22 mouse cellular contexts compared by ENCODE assay signal in the genomic region with DNA sequence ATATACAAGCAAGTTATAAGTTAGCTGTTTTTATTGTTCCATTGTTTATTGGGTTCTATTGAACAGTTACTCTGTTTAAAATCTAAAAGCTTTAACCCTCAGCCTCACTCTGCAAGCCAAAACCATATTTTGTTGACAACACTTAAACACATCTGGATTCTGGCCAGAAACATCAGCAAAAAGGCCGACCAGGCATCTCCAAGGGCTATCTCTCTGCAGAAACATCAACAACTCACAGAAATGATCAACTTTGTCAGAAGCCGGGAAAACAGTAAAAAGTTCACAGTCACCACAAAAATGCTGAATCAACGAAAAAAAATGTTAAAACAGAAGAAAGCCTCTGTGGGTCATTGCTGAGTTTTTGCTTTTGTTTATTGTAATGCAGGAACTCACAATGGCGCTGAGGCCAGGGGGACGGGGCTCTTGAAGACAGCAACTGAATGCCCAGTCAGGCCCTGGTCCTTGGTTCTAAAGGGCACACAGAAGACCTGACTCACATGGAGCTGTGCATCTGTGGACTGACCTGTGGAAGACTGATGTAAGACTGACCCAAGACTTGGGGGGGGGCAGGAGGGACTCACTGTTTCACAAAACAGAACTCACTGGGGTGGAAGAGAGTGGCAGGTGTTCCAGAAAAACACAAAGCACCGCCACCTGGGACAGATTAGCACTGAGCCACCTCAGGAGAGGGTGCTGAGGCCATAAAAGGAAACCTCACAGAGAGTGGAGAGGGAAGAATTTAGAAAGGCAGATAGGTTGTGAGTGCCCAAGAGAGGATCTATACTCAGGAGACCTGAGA.
DNase-seq lines count a peak whose midpoint lies in the region; ATAC-seq and TF ChIP-seq lines count a peak whose summit lies in the region.
"Had no signal": no experiment of that assay in that cellular context is flagged by ENCODE, and none has a peak within 500 bp of the region (broad histone marks: within the 10 kb centered on the region; RNA-seq: fewer than 3 reads in every experiment).

No protein-coding gene starts in this region.

- ATAC-seq in hindbrain, embryonic 13.5 days (ENCODE audit: low FRiP score), result no peak
- ATAC-seq in hindbrain, embryonic 12.5 days (ENCODE audit: low FRiP score), result no peak
- 0 out of 2 replicates have a peak, but pooled peaks have one; percentile 27 for ATAC-seq in midbrain, embryonic 11.5 days (ENCODE audit: low FRiP score)
- no peak for ATAC-seq in midbrain, postnatal 0 days (ENCODE audit: low FRiP score)
- peak; percentile 83 for ATAC-seq in embryonic facial prominence, embryonic 14.5 days (ENCODE audit: low read depth)
- ATAC-seq: CD4-positive, CD25-positive, alpha-beta regulatory T cell, adult 4 months; forebrain, embryonic 14.5 days; inflammation-experienced regulatory T-cells, adult 6 months; liver, embryonic 12.5 days had no signal

- no peak for TF ChIP-seq CTCF in midbrain, postnatal 0 days (IDR thresholded peaks at IDR 0.05)

- H3K9ac ChIP-seq in hindbrain, embryonic 13.5 days, result no peak overlapping the region
- no peak overlapping the region for H3K9ac ChIP-seq in hindbrain, embryonic 12.5 days
- H3K9ac ChIP-seq in midbrain, embryonic 11.5 days (ENCODE audit: low read length), result no peak overlapping the region
- H3K9ac ChIP-seq in midbrain, postnatal 0 days (replicated peaks; ENCODE audit: low read length, poor library complexity, severe bottlenecking), result no peak overlapping the region
- H3K9ac ChIP-seq in embryonic facial prominence, embryonic 14.5 days (ENCODE audit: low read depth, low read length), result no peak overlapping the region
- H3K9ac ChIP-seq: liver, embryonic 12.5 days had no signal

- H3K4me2 ChIP-seq in hindbrain, embryonic 13.5 days, result no peak overlapping the region
- H3K4me2 ChIP-seq in hindbrain, embryonic 12.5 days (replicated peaks), result no peak overlapping the region
- no peak overlapping the region for H3K4me2 ChIP-seq in midbrain, embryonic 11.5 days
- H3K4me2 ChIP-seq in midbrain, postnatal 0 days (ENCODE audit: low read depth, low read length, poor library complexity, severe bottlenecking), result no peak overlapping the region
- no peak overlapping the region for H3K4me2 ChIP-seq in embryonic facial prominence, embryonic 14.5 days (ENCODE audit: low read depth, low read length)
- H3K4me2 ChIP-seq: liver, embryonic 12.5 days had no signal

- H3K4me3 ChIP-seq in hindbrain, embryonic 13.5 days, result no peak overlapping the region
- H3K4me3 ChIP-seq in hindbrain, embryonic 12.5 days, result no peak overlapping the region
- H3K4me3 ChIP-seq in midbrain, embryonic 11.5 days (ENCODE audit: low read depth, low read length), result no peak overlapping the region
- H3K4me3 ChIP-seq in midbrain, postnatal 0 days (ENCODE audit: low read depth, low read length), result no peak overlapping the region
- H3K4me3 ChIP-seq in embryonic facial prominence, embryonic 14.5 days (ENCODE audit: low read depth, low read length), result no peak overlapping the region
- H3K4me3 ChIP-seq: liver, embryonic 12.5 days had no signal

- peak; percentile 18 for DNase-seq in embryo, embryonic 10 days (ENCODE audit: low spot score)
- DNase-seq in embryo, embryonic 10.5 days (ENCODE audit: low spot score), result no peak
- no peak for DNase-seq in midbrain, embryonic 11.5 days (ENCODE audit: low spot score, missing footprints)
- DNase-seq in midbrain, postnatal 0 days (ENCODE audit: low spot score), result no peak
- peak; percentile 51 for DNase-seq in embryonic facial prominence, embryonic 14.5 days (ENCODE audit: low spot score)
- DNase-seq in layer of hippocampus, adult 8-10 months (ENCODE audit: low spot score in 2 of 2), result no peak
- DNase-seq: adrenal gland, postnatal 25 days; cerebellum, adult 11 months; cerebellum, postnatal 10 days; embryo, embryonic 11 days; gastrocnemius, postnatal 14 days; heart, postnatal 36 days; kidney, adult 2 months; kidney, postnatal 25 days; lung, adult 2 months had no signal

- H3K9me3 ChIP-seq in hindbrain, embryonic 13.5 days, result no peaks in the 10 kb centered on the region
- H3K9me3 ChIP-seq in hindbrain, embryonic 12.5 days (replicated peaks), result no peaks in the 10 kb centered on the region
- H3K9me3 ChIP-seq in midbrain, embryonic 11.5 days (ENCODE audit: control insufficient read depth, low read length), result no peaks in the 10 kb centered on the region
- no peaks in the 10 kb centered on the region for H3K9me3 ChIP-seq in midbrain, postnatal 0 days (ENCODE audit: low read length)
- no peaks in the 10 kb centered on the region for H3K9me3 ChIP-seq in embryonic facial prominence, embryonic 14.5 days (ENCODE audit: control insufficient read depth, low read length)
- H3K9me3 ChIP-seq: liver, embryonic 12.5 days had no signal

- 0 out of 2 replicates have a peak overlapping the region, but pooled peaks have one; percentile 30 for H3K27ac ChIP-seq in hindbrain, embryonic 13.5 days
- no peak overlapping the region for H3K27ac ChIP-seq in hindbrain, embryonic 12.5 days
- H3K27ac ChIP-seq in midbrain, embryonic 11.5 days (ENCODE audit: low read depth, low read length), result no peak overlapping the region
- H3K27ac ChIP-seq in midbrain, postnatal 0 days (ENCODE audit: low read depth, low read length), result no peak overlapping the region
- no peak overlapping the region; the same call in 1 of the 2 replicates for H3K27ac ChIP-seq in embryonic facial prominence, embryonic 14.5 days (replicated peaks; ENCODE audit: low read depth, low read length)
- H3K27ac ChIP-seq: liver, embryonic 12.5 days had no signal

- no peaks in the 10 kb centered on the region for H3K27me3 ChIP-seq in hindbrain, embryonic 13.5 days
- no peaks in the 10 kb centered on the region for H3K27me3 ChIP-seq in hindbrain, embryonic 12.5 days
- H3K27me3 ChIP-seq in midbrain, embryonic 11.5 days (ENCODE audit: control insufficient read depth, insufficient read depth, low read length), result no peaks in the 10 kb centered on the region
- H3K27me3 ChIP-seq in midbrain, postnatal 0 days (ENCODE audit: insufficient read depth, low read length), result no peaks in the 10 kb centered on the region
- H3K27me3 ChIP-seq in embryonic facial prominence, embryonic 14.5 days (replicated peaks; ENCODE audit: control insufficient read depth, insufficient read depth, low read length), result no peaks in the 10 kb centered on the region
- H3K27me3 ChIP-seq: liver, embryonic 12.5 days had no signal

- no peaks in the 10 kb centered on the region for H3K36me3 ChIP-seq in hindbrain, embryonic 13.5 days
- no peaks in the 10 kb centered on the region for H3K36me3 ChIP-seq in hindbrain, embryonic 12.5 days
- H3K36me3 ChIP-seq in midbrain, embryonic 11.5 days (ENCODE audit: control insufficient read depth, insufficient read depth, low read length), result no peaks in the 10 kb centered on the region
- no peaks in the 10 kb centered on the region for H3K36me3 ChIP-seq in midbrain, postnatal 0 days (ENCODE audit: insufficient read depth, low read length)
- no peaks in the 10 kb centered on the region for H3K36me3 ChIP-seq in embryonic facial prominence, embryonic 14.5 days (ENCODE audit: control insufficient read depth, insufficient read depth, low read length)
- H3K36me3 ChIP-seq: G1E; liver, embryonic 12.5 days had no signal

- peaks cover 7% of the 10 kb centered on the region for H3K4me1 ChIP-seq in hindbrain, embryonic 13.5 days (replicated peaks)
- H3K4me1 ChIP-seq in hindbrain, embryonic 12.5 days, result peaks cover 12% of the 10 kb centered on the region
- peaks cover 6% of the 10 kb centered on the region; the same call in 1 of the 2 replicates for H3K4me1 ChIP-seq in midbrain, embryonic 11.5 days (ENCODE audit: control insufficient read depth, insufficient read depth, low read length)
- peaks cover 7% of the 10 kb centered on the region; the same call in 1 of the 2 replicates for H3K4me1 ChIP-seq in midbrain, postnatal 0 days (ENCODE audit: insufficient read depth, low read length)
- 0 out of 2 replicates have a peak, but pooled peaks cover 7% of the 10 kb centered on the region for H3K4me1 ChIP-seq in embryonic facial prominence, embryonic 14.5 days (ENCODE audit: control insufficient read depth, insufficient read depth, low read length)
- H3K4me1 ChIP-seq: liver, embryonic 12.5 days had no signal

- WGBS in hindbrain, embryonic 13.5 days, result 36% methylated on average over 6 of the region's 6 CpGs
- WGBS in hindbrain, embryonic 12.5 days, result 29% methylated on average over 6 of the region's 6 CpGs
- 35% methylated on average over 6 of the region's 6 CpGs for WGBS in midbrain, embryonic 11.5 days
- 35% methylated on average over 6 of the region's 6 CpGs for WGBS in midbrain, postnatal 0 days
- 31% methylated on average over 6 of the region's 6 CpGs for WGBS in embryonic facial prominence, embryonic 14.5 days

Comparison
In these comparisons a context has a peak if more than half of its experiments do, and no peak if none do; other contexts are left out.
1. DNase-seq: peak in embryo, embryonic 10 days (single experiment) and embryonic facial prominence, embryonic 14.5 days (single experiment); none in embryo, embryonic 10.5 days (single experiment), midbrain, embryonic 11.5 days (single experiment), midbrain, postnatal 0 days (single experiment) and layer of hippocampus, adult 8-10 months (0 of 2).
2. ATAC-seq: peak in midbrain, embryonic 11.5 days (single experiment) and embryonic facial prominence, embryonic 14.5 days (single experiment); none in hindbrain, embryonic 13.5 days (single experiment), hindbrain, embryonic 12.5 days (single experiment) and midbrain, postnatal 0 days (single experiment).